Mouse (Mus musculus): ENCODE results near the gene Lypd5. TPM values are rescaled to one million over a fixed set of nuclear protein-coding genes. Genes with fewer than 3 reads are reported as not detected.

Gene Lypd5
- polyA plus RNA-seq, 1 experiment: not detected

GRCm38 (mm10) chr7:24335699-24336309, 13.2 kb upstream of the Lypd5 start:
- Histone ChIP-seq H3K27me3 (replicated peaks; ENCODE audit: control insufficient read depth, insufficient read depth, low read length) (no peaks in the 10 kb centered on the region), H3K4me1 (ENCODE audit: control insufficient read depth, insufficient read depth, low read length) (no peaks in the 10 kb centered on the region), H3K4me3 (ENCODE audit: insufficient read depth, low read depth, low read length) (no peak overlapping the region), H3K27ac (ENCODE audit: insufficient read depth, low read depth, low read length) (no peak overlapping the region), H3K36me3 (ENCODE audit: control insufficient read depth, insufficient read depth, low read length) (no peaks in the 10 kb centered on the region)
- WGBS: 11% methylated on average over 5 of the region's 5 CpGs
- TF ChIP-seq POLR2A (IDR thresholded peaks at IDR 0.05; ENCODE audit: low read depth, low read length) (no peak), CTCF (conservative IDR thresholded peaks at IDR 0.05; ENCODE audit: insufficient read depth, insufficient read length, low read depth, low read length) (peak; percentile 25; the same call in 1 of the 2 replicates)
- DNase-seq: peak; percentile 70

- no peak for DNase-seq
- no peak overlapping the region for H3K4me3 ChIP-seq (ENCODE audit: insufficient read depth, low read depth, low read length)
- WGBS: 40% methylated on average over 2 of the region's 2 CpGs
- no peaks in the 10 kb centered on the region for H3K4me1 ChIP-seq (ENCODE audit: control insufficient read depth, insufficient read depth, low read length)
- TF ChIP-seq CTCF (conservative IDR thresholded peaks at IDR 0.05; ENCODE audit: insufficient read depth, insufficient read length, low read depth, low read length) (no peak), POLR2A (IDR thresholded peaks at IDR 0.05; ENCODE audit: low read depth, low read length) (no peak)
- H3K27me3 ChIP-seq (replicated peaks; ENCODE audit: control insufficient read depth, insufficient read depth, low read length): no peaks in the 10 kb centered on the region
- H3K36me3 ChIP-seq (ENCODE audit: control insufficient read depth, insufficient read depth, low read length): no peaks in the 10 kb centered on the region
- H3K27ac ChIP-seq (ENCODE audit: insufficient read depth, low read depth, low read length): no peak overlapping the region
Observed at GRCm38 (mm10) chr7:24338241-24338640, 10.8 kb upstream of the Lypd5 start.

DNA sequence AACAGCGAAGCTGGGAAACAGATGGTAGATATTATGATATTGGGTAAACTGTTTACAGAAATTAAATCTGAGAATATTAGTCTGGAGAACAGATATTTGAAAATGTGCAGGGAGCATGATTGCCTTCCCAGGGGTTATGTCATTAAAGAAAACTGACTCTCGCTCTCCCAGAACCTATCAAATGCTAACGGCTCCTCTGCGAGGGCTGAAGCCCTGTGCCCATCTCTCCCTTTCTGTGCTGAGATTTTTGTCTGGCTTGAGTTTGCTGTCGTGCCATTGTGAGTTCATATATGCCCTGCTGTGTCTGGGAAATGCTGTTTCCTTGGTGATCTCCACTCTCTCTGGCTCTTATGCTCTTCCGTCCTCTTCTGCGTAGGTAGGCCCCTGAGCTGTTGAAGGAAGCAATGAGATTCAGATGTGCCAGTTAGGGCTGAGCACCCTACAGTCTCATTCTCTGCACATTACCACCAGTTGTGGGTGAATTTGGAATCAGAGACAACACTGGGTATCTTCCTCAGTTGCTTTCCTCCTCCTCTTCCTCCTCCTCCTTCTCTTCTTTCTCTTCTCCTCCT, 5.2 kb upstream of the Lypd5 start:
- no peaks in the 10 kb centered on the region for H3K27me3 ChIP-seq (replicated peaks; ENCODE audit: control insufficient read depth, insufficient read depth, low read length)
- no peak overlapping the region for H3K4me3 ChIP-seq (ENCODE audit: insufficient read depth, low read depth, low read length)
- H3K27ac ChIP-seq (ENCODE audit: insufficient read depth, low read depth, low read length): no peak overlapping the region
- no peaks in the 10 kb centered on the region for H3K36me3 ChIP-seq (ENCODE audit: control insufficient read depth, insufficient read depth, low read length)
- no peaks in the 10 kb centered on the region for H3K4me1 ChIP-seq (ENCODE audit: control insufficient read depth, insufficient read depth, low read length)
- 70% methylated on average over 7 of the region's 7 CpGs for WGBS
- TF ChIP-seq CTCF (conservative IDR thresholded peaks at IDR 0.05; ENCODE audit: insufficient read depth, insufficient read length, low read depth, low read length) (no peak), POLR2A (IDR thresholded peaks at IDR 0.05; ENCODE audit: low read depth, low read length) (no peak)
- no peak for DNase-seq

DNA sequence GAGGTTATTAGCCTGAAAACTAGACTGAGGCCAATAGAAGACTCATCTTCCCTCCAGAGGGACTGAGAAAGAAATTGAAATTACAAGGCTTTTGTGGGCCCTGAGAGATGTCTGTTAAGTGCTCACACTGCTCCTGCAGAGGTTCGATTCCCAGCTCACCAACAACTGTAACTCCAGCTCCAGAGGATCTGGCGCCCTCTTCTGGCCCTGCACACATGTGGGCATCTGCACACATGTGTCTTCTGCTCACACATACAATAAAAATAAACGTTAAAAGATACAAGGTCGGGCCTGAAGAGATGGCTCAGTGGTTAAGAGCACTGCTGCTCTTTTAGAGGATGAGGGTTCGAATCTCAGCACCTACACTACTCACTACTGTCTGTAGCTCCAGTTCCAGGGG, 2.6 kb upstream of the Lypd5 start:
- WGBS: 65% methylated on average over 5 of the region's 5 CpGs
- no peak for DNase-seq

GRCm38 (mm10) chr7:24355646-24356045, 6.7 kb downstream of the Lypd5 start:
- no peak for TF ChIP-seq POLR2A (IDR thresholded peaks at IDR 0.05; ENCODE audit: low read depth, low read length)
- no peak for TF ChIP-seq CTCF (conservative IDR thresholded peaks at IDR 0.05; ENCODE audit: insufficient read depth, insufficient read length, low read depth, low read length)
- Histone ChIP-seq H3K4me3 (ENCODE audit: insufficient read depth, low read depth, low read length) (no peak overlapping the region), H3K4me1 (ENCODE audit: control insufficient read depth, insufficient read depth, low read length) (no peaks in the 10 kb centered on the region), H3K27ac (ENCODE audit: insufficient read depth, low read depth, low read length) (no peak overlapping the region), H3K27me3 (replicated peaks; ENCODE audit: control insufficient read depth, insufficient read depth, low read length) (no peaks in the 10 kb centered on the region), H3K36me3 (ENCODE audit: control insufficient read depth, insufficient read depth, low read length) (no peaks in the 10 kb centered on the region)
- 75% methylated on average over 6 of the region's 6 CpGs for WGBS
- DNase-seq: no peak

More for the DNA sequence above, 2.6 kb upstream of the Lypd5 start:
- H3K4me3 ChIP-seq (ENCODE audit: insufficient read depth, low read depth, low read length): no peak overlapping the region
- no peaks in the 10 kb centered on the region for H3K4me1 ChIP-seq (ENCODE audit: control insufficient read depth, insufficient read depth, low read length)
- no peaks in the 10 kb centered on the region for H3K27me3 ChIP-seq (replicated peaks; ENCODE audit: control insufficient read depth, insufficient read depth, low read length)
- H3K36me3 ChIP-seq (ENCODE audit: control insufficient read depth, insufficient read depth, low read length): no peaks in the 10 kb centered on the region
- TF ChIP-seq POLR2A (IDR thresholded peaks at IDR 0.05; ENCODE audit: low read depth, low read length) (no peak), CTCF (conservative IDR thresholded peaks at IDR 0.05; ENCODE audit: insufficient read depth, insufficient read length, low read depth, low read length) (no peak)
- H3K27ac ChIP-seq (ENCODE audit: insufficient read depth, low read depth, low read length): no peak overlapping the region

DNA sequence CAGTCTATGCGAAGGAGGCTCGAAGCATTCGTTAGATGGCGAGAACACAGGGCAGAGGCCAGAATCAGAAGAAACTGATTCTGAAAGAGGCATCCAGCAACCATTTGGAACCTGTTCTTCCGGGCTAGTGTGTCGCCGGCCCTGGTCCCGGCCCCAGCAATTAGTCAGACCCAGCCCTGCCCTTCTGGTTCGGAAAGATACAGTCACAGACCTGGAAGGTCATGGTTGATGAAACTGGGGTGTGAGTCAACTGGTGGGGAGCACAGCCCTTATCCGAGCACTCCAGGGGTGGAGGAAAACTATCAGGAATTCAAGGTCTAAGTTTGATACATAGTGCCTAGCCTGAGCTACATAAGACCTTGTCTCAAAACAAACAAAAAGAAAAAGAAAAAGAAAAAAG, 7.1 kb downstream of the Lypd5 start:
- H3K27ac ChIP-seq (ENCODE audit: insufficient read depth, low read depth, low read length): no peak overlapping the region
- TF ChIP-seq POLR2A (IDR thresholded peaks at IDR 0.05; ENCODE audit: low read depth, low read length) (no peak), CTCF (conservative IDR thresholded peaks at IDR 0.05; ENCODE audit: insufficient read depth, insufficient read length, low read depth, low read length) (no peak)
- H3K36me3 ChIP-seq (ENCODE audit: control insufficient read depth, insufficient read depth, low read length): no peaks in the 10 kb centered on the region
- H3K4me1 ChIP-seq (ENCODE audit: control insufficient read depth, insufficient read depth, low read length): no peaks in the 10 kb centered on the region
- 80% methylated on average over 10 of the region's 10 CpGs for WGBS
- H3K27me3 ChIP-seq (replicated peaks; ENCODE audit: control insufficient read depth, insufficient read depth, low read length): no peaks in the 10 kb centered on the region
- H3K4me3 ChIP-seq (ENCODE audit: insufficient read depth, low read depth, low read length): no peak overlapping the region
- DNase-seq: no peak

DNA sequence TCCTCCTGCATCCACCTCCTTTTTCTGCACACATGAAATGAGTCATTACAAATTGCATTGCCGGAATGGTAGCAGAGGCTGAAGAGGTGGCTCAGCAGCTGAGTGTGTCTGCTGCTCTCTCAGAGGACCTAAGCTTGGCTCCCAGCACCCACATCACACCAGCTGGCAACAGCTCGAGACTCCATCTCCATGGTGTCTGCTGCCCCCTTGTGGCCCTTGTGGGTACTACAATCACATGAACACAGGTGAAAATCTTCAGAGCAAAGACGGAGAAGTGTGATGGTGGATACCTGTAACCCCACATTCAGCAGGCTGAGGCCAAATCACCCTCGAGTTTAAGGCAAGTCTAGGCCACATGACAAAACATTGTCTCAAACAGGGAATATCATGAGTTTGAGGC, 8.9 kb downstream of the Lypd5 start:
- no peak overlapping the region for H3K27ac ChIP-seq (ENCODE audit: insufficient read depth, low read depth, low read length)
- H3K4me3 ChIP-seq (ENCODE audit: insufficient read depth, low read depth, low read length): no peak overlapping the region
- H3K27me3 ChIP-seq (replicated peaks; ENCODE audit: control insufficient read depth, insufficient read depth, low read length): no peaks in the 10 kb centered on the region
- no peaks in the 10 kb centered on the region for H3K36me3 ChIP-seq (ENCODE audit: control insufficient read depth, insufficient read depth, low read length)
- no peak for TF ChIP-seq POLR2A (IDR thresholded peaks at IDR 0.05; ENCODE audit: low read depth, low read length)
- TF ChIP-seq CTCF (conservative IDR thresholded peaks at IDR 0.05; ENCODE audit: insufficient read depth, insufficient read length, low read depth, low read length): peak; percentile 33
- no peak for DNase-seq
- H3K4me1 ChIP-seq (ENCODE audit: control insufficient read depth, insufficient read depth, low read length): no peaks in the 10 kb centered on the region
- 48% methylated on average over 4 of the region's 4 CpGs for WGBS

All from kidney, adult 2 months (tissue).